Mouse (Mus musculus) hematopoietic stem cell, adult 5-6 weeks (primary cell): ENCODE results near the gene Gna14. TPM values are rescaled to one million over a fixed set of nuclear protein-coding genes. Genes with fewer than 3 reads are reported as not detected.

Source experiments
- ATAC-seq, 2 experiments: fragments of 125-278 bp in 1 of 2; replicated peaks in 1 of 2; 2 replicates each; pipeline ENCODE4 v1.8.0; 2016 to 2017; ENCODE audit warnings: inconsistent platforms in 2 of 2, mild to moderate bottlenecking in 2 of 2, moderate number of reproducible peaks in 2 of 2, low read depth in 1 of 2, moderate TSS enrichment in 1 of 2; ENCODE audit not compliant: low FRiP score in 2 of 2, poor library complexity in 2 of 2, severe bottlenecking in 2 of 2, insufficient read depth in 1 of 2, low TSS enrichment in 1 of 2
- total RNA-seq: library from RNA; stranded (forward); fragments of 172-1452, 232-1000 nt; gene quantifications from 2 replicates; pipeline ENCODE4 v1.2.3, GENCODE M21; 2017

Gene Gna14
- total RNA-seq, 1 experiment from 2014 or later, result 2.6 TPM

DNA sequence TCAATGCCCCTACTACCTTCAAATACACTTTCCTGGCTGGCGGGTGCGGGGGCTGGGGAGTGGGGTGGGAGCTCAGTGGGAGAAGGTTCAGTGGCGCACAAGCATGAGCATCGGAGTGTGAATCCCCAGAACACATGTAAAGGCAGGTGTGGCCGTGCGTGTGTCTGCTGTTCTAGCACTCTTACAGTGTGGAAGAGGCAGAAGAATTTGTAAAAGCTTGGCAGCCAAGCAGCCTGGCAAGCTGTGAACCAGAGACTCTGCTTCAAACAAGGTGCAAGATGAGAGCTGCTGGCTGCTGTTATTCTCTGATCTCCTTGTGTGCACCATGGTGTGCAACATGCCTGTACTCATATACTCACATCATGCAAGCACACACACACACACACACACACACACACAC is 11.1 kb downstream of the Gna14 start:
- no peak for ATAC-seq

DNA sequence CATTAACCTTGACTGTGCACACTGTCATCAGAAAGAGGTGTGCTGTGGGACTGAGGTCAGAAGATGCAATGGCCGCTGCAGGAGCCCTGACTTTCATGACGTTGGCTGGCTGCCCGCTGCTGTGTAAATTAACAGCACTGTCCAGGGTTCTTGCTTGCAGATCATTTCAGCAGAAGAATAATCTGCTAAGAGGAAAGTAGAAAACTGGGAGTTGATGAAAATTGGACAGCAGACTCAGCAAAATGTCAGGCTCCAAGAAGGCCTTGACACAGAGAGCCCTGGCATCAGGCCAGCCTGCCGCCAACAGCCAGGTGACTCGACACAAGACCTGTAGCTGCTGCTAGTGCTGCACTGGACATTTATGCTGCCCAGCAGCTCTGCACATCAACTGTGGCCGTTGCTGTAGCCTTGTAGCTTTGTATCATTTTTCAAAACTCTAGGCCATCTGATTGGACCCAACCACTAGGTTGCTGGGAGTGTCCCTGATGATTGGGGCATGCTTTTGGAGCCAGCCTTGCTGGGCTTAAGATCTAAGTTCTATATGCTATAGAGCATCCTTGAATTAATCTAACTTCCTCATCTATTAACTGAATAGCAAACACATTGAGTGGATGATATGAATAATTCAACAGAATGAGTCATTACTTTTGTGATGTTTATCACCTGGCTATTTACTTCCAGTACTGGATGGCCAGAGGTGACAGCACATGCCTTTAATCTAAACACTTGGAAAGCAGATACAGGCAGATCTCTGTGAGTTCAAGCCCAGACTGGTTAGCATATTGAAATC is 12.5 kb downstream of the Gna14 start:
- 0 out of 4 replicates have a peak, but pooled peaks of 1 of the 2 experiments have one; percentile 13 for ATAC-seq

DNA sequence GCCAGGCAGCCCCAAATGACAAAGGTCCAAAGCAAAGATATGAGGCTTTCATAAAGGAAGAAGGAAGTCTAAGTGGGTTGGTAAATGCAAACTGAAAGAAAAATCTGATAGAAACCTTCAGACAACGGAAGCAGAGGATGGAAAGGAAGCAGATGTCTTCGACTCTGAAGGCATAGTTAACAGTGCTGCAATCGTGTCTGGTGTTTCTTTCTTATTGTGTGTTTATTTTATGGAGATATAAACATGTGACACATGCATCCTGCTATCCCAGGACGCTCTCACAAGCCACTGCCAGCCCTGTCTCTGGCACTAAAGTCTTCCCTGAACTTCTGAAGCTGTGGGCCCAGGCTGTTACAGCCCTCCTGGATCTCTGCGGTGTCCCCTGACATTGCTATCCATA is 13.2 kb downstream of the Gna14 start:
- peak; percentile 53 to 71 for ATAC-seq

DNA sequence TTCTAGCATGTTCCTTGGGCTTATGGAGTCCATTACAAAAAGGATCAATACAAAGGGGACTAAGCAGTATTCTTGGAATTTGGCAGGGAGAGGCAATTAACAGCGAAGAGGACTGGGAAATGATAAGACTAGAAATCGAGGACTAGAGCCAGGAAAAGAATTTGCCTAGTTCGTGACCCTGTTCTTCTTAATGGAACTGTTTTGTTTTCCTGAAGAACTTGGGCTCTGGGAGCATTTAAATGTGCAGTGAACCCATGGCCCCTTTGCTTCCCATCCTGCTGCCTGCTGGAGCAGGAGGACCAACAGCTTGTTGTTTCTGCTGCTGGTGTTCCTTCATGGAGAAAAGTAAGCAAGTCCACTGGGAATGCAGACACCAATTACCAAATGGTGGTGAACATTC is 15.3 kb downstream of the Gna14 start:
- no peak for ATAC-seq

DNA sequence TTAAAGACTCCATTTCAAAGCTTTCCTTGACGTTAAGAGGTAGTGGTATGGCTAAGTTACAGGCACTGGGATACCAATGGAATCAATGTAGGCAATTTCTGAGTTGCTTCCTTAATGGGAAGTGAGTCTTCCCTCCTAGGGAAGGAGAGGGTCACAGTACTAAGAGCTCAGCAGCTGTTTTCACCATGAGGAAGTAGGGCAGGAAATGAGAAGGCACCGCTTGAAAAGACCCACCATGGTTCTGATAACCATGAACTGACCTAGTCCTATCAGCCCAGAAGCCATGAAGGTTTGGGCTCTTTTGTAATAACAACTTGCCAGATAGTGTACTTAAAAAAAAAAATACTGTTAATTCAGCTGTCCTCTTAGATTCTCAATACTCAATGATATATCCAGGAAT is 20.6 kb downstream of the Gna14 start:
- peak; percentile 65 to 68; a peak in 2 of 4 replicates for ATAC-seq

DNA sequence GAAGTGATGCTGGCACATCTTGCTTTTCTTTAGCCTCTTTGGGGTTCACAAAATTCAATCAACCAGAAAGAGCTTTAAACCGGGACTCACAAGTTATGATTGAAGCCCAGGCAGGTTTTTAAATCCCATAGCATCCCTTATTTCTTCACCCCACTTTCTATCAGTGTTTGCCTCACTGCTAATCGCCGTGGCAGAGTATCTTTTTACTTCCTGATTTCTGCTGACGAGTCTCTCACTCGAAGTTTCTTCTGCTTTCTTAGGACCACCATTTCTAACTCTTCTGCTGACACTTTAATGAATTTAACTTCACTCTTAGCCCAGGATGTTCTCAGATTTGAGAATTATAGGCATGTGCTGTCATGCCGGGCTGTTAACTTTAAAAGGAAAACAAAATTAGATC is 21.6 kb downstream of the Gna14 start:
- ATAC-seq, result no peak

DNA sequence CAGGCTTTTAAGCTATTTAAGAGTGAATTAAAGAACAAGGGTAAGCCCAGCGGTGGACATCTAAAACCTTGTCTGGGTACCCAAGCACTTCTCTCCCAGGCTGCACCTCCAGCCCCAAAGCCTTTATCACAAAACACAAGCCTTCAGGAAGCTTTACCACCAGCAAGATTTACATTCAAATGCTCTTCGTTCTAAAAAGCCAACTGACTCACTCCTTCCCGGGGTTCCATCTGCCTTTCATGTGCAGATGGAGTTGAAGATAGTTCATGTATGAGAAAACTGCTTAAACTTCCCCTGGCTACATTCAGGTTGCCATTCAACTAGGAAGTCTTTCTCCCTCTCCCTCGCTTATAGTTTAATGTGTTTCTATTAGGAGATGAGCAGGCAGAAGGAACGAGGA is 23.8 kb downstream of the Gna14 start:
- ATAC-seq, result no peak

DNA sequence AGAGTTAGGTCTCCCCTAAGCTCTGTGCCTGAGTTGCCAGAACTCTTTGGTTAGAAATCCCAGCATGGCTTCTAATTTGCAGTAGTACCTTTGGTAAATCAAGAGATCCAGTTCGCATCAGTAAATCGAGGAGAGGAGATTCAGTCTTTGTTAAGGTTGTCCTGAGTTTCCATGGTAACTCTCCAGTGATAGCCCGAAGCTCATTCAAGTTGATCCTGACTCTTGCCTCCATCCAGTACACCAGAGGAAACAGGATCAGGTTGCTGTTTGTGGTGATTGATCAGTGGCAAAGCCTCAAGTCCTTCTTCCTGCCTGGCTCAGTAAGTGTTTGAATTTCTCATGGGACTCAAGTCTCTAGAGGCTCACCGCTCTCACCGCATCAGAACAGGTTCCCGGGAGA is 24.7 kb downstream of the Gna14 start:
- no peak for ATAC-seq

DNA sequence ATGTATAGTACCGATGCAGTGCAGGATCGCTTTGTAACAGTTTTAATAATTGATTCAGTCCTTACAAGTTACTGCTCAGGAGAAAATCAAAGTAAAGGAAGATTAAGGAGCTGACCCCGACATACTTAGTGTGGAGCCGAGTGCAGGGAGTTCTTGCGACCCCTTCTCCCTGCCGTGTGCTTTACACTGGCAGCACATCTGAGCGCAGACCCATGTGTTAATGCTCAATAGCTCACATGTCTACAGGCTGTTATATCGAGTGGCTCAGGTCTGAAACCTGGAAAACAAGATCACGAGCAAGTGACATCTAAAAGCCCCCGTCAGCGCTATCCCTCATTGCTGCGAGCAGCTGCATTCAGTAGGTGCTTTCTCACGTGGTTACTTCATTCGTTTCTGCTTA is 25.3 kb downstream of the Gna14 start:
- no peak for ATAC-seq

DNA sequence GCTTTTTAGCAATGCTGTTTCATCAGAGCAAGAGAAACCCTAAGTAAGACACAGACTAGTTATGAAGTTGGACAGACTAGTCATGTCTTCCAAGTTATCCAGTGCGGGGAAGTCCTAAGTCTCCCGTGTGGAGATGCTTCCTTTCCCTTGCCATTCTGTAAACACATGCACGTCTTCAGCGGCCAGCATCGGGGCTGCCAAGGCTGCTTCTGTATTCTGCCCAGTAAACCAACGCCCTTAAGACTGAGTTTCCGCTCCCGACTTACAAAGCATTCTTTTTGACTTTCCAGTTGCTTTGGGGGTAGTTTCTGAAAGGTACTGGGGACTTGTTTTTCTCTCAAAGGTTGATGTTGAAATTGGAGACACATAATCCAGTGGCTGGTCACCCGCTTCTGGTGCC is 26.9 kb downstream of the Gna14 start:
- ATAC-seq, result no peak

DNA sequence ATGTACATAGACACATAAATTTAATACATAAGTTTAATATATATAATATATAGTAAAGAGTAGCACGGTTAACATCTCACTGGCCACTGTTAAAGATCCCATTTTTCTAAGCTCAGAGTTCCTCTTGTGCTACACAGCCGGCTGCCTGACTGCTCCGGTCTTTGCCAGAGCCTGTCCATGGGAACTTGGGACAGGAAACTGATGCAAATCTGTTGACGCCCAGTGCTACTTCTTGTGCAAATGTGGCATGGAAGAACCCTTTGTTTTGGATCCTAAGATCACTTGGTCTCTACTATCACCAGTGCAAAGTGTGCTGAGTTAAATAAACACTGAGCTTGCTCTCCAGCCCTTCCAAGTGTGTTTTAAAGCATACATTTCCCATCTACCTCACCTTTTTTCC is 29.2 kb downstream of the Gna14 start:
- no peak for ATAC-seq

DNA sequence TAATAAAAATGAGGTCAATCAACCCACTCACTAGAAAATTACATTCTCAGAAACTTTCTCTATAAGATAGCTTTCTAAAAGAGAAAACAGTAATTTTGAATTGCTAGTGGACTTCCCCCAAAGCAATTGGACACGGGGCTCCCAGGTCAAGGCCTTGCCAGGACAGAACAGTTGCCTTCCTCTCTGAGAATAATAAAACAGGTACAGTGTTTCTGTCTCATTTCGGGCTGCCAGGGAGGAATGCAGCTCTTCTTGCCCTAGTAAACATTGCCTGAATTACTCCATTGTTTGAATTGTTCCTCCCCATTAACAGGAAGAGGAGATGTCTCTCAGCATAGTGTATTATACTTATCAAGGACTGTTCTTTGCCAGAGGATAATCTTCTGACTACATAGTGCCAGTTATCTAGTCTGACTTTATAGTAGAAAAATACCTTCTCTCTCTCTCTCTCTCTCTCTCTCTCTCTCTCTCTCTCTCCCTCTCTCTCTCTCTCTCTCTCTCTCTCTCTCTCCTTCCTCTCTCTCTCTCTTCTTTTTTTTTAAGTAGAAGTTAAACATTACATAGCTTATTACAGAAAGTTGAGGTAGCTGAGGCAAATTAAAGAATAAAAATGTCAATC is 33.3 kb downstream of the Gna14 start:
- ATAC-seq, result no peak

DNA sequence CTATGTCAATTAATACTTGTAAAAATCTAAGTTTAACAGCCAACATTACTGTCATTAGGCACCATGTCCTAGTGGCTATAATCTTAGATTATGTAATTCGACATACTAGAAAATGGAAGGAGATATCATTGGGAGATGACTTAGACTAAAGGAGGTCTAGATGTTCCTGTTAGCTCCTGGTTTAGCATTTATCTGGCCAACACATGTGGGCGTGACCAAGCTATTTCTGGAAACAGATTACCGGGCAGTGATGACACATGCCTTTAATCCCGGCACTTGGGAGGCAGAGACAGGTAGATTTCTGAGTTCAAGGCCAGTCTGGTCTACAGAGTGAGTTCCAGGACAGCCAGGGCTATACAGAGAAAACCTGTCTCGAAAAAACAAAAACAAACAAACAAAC is 37.1 kb downstream of the Gna14 start:
- no peak for ATAC-seq

DNA sequence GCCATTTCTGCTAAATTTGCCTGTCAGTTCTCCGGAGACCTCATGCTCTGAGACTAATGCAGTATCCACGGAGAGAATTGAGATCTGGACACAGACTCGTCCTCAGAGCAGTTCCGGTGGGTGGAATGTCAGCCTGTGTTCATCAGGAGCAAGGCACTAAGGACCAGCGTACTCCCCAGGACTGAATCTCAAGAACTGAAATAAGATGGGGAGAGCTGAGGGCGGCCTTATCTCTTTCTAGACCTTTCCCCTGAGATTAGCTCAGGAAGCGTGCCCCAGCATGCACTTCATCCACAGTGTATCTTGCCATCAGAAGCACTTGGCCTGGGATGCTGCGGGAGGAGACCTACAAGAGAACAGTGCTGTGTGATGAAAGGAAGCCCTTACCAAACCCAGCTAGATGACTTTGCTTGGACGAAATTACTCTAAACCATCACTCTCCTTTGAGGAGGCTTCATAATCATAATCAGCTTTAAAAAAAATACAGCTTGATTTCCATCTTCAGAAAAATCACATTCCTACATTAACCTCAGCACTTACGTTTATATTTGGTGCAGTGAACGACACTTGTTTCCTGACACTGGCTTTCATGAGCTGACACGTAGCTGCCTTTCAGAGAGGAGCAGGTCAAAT is 41.9 kb downstream of the Gna14 start:
- no peak for ATAC-seq

DNA sequence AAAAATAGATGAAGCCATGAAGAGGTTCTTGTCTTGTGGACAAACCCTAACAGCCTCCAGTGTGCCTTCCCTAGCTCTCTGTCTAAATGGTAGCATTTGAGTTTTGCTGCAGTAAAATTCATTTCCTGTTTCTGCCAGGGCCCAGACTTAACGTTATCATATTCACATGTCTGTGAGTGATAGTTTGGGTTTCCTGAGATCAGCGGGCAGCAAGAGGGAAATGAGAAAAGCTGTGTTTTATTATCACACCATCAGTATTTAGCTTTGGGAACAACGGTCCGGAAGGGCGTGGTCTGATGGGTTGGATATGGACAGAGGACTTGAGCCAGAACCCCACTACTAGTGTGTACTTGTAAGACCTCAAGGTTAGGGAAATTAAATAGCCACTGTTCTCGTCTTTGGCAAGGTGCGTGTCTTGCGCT is 42.6 kb downstream of the Gna14 start:
- peak; percentile 53 to 62 for ATAC-seq

DNA sequence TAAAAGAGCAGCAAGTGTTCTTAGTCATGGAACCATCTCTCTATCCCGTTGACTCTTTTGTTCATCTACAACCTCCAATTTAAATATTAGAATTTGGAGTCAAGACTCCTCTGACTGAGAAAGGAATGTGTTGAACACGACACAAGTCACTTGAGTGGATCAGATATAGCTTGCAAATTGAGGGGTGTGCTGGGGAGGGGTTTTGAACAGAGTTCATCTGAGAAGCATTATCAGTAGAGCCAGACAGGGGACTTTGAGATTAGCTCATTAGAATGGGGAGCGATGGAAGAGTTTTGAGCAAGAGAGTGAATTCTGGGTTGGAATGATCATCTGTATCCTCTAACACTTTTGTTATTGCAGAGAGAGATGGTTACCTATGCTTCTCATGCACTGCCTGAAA is 46.5 kb downstream of the Gna14 start:
- no peak for ATAC-seq

DNA sequence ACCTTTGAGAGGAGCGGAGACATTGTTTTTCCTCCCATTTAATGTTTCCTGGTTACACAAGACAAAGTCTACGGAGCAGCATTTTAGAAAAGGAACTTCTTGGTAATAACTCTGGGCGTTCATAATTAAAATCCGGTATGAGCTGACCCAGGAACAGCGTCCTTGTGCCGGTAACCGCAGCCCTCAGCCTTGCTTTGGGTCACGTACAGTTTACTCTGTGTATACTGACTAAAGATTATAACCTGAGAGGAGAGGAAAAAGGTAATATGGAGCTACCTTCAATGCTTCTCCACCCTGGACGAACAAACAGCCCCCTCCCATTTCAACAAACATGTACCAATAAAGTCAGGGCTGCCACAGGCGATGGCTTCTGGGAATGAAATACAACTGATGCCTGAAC is 48.7 kb downstream of the Gna14 start:
- no peak for ATAC-seq

DNA sequence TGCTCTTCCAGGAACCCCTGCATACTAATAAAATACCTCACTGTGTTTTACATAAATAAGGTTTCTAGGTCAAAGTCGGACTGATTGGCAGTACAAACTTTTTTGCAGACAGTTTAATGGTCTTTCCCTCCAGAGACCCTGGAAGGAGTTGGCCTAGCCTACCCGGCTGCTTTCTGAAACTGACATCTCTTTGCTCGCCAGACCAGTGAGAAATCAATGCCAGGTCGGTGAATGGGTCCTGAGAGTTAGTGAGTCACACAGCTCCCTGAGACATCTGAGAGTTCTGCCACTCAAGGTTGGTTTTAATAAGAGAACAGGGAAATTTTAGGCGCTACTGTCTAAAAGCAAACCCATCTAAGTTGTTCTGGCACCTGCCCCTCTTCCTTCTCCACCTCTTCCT is 49.1 kb downstream of the Gna14 start:
- no peak for ATAC-seq

DNA sequence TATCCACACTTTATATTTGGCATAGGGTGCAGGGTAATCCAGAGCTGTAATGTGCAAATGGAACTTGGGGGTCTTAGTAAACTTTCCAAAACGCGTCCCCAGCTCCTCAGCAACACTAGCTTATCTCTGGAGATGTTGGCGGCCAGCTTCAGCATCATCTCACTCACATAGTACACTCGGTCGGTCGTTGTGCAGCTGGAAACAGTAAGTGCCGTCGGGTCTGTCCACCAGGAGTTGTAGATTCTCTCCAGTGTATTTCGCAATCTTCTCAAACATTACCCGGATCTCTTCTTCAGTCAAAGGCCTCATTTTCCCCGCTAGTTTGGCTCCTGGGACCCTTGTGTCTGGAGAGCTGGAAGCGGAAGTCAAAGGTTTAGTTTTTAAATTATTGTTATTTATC is 55.2 kb downstream of the Gna14 start:
- no peak for ATAC-seq
